Mouse (Mus musculus): ENCODE results near the gene Olfr1212.

- no peak for TF ChIP-seq CTCF (IDR thresholded peaks at IDR 0.05; ENCODE audit: low read depth)
- TF ChIP-seq EP300 (IDR thresholded peaks at IDR 0.05; ENCODE audit: low read depth), result no peak
These were observed 38.8 kb downstream of the Olfr1212 start, which contains the start of gene Olfr1214 for GRCm38 (mm10) chr2:88992553-88992952.
